Mouse (Mus musculus) mouse trophoblast stem cell (cell line): Measurements from ENCODE around the gene Adipoq.
"Not testable (repeated sequence)": the region's sequence is repeated elsewhere in the genome, so short reads cannot be mapped to it uniquely, and the experiment has no call there.

Experiments
- in situ Hi-C, 2 experiments: fragments of 300-500 bp; cut with MseI, MboI; formaldehyde crosslinking; loops; 2 replicates in 1 of 2; 3 replicates in 1 of 2; pipeline ENCODE4 v1.15.1; 2025

Gene Adipoq

GRCm38 (mm10) chr16:23158957-23159356, 12.6 kb downstream of the Adipoq start:
- in situ Hi-C loops, result no loop called here

GRCm38 (mm10) chr16:23159749-23160148, 13.4 kb downstream of the Adipoq start:
- in situ Hi-C loops, result no loop called here

- in situ Hi-C loops, result no loop called here
Measured at GRCm38 (mm10) chr16:23162116-23162515, 15.8 kb downstream of the Adipoq start.

GRCm38 (mm10) chr16:23164443-23164842, 18.1 kb downstream of the Adipoq start:
- in situ Hi-C loops, result no loop called here

- in situ Hi-C loops, result no loop called here
Measured at GRCm38 (mm10) chr16:23165441-23165840, 19.1 kb downstream of the Adipoq start.

- in situ Hi-C loops, result no loop called here
Measured at GRCm38 (mm10) chr16:23166646-23167045, 20.3 kb downstream of the Adipoq start.

GRCm38 (mm10) chr16:23167079-23167478, 20.7 kb downstream of the Adipoq start:
- in situ Hi-C loops, result no loop called here

- in situ Hi-C loops, result no loop called here
Measured at GRCm38 (mm10) chr16:23170813-23171212, 24.5 kb downstream of the Adipoq start.

- in situ Hi-C loops, result no loop called here
Measured at GRCm38 (mm10) chr16:23173904-23174303, 27.6 kb downstream of the Adipoq start.

GRCm38 (mm10) chr16:23174855-23175254, 28.5 kb downstream of the Adipoq start:
- in situ Hi-C loops, result no loop called here

GRCm38 (mm10) chr16:23175956-23176355, 29.6 kb downstream of the Adipoq start:
- in situ Hi-C loops, result no loop called here

- in situ Hi-C loops, result no loop called here
Measured at GRCm38 (mm10) chr16:23177856-23178255, 31.5 kb downstream of the Adipoq start.

GRCm38 (mm10) chr16:23178796-23179195, 32.5 kb downstream of the Adipoq start:
- in situ Hi-C loops, result no loop called here

- in situ Hi-C loops, result not testable (repeated sequence)
Measured at GRCm38 (mm10) chr16:23179436-23179835, 33.1 kb downstream of the Adipoq start.

GRCm38 (mm10) chr16:23181054-23181453, 34.7 kb downstream of the Adipoq start:
- in situ Hi-C loops, result no loop called here

GRCm38 (mm10) chr16:23181487-23181886, 35.2 kb downstream of the Adipoq start:
- in situ Hi-C loops, result no loop called here

- in situ Hi-C loops, result no loop called here
Measured at GRCm38 (mm10) chr16:23181942-23182597, 35.7 kb downstream of the Adipoq start.

GRCm38 (mm10) chr16:23185824-23186223, 39.5 kb downstream of the Adipoq start:
- in situ Hi-C loops, result no loop called here

GRCm38 (mm10) chr16:23186418-23186817, 40.1 kb downstream of the Adipoq start:
- in situ Hi-C loops, result no loop called here

- in situ Hi-C loops, result no loop called here
Measured at GRCm38 (mm10) chr16:23187983-23188382, 41.6 kb downstream of the Adipoq start.

- in situ Hi-C loops, result no loop called here
Measured at GRCm38 (mm10) chr16:23189612-23190011, 43.3 kb downstream of the Adipoq start.

GRCm38 (mm10) chr16:23191560-23192242, 45.4 kb downstream of the Adipoq start:
- in situ Hi-C loops, result no loop called here

GRCm38 (mm10) chr16:23195618-23196017, 49.3 kb downstream of the Adipoq start:
- in situ Hi-C loops, result no loop called here
